ENCODE assay signal across 1 mouse cellular context in the genomic region with DNA sequence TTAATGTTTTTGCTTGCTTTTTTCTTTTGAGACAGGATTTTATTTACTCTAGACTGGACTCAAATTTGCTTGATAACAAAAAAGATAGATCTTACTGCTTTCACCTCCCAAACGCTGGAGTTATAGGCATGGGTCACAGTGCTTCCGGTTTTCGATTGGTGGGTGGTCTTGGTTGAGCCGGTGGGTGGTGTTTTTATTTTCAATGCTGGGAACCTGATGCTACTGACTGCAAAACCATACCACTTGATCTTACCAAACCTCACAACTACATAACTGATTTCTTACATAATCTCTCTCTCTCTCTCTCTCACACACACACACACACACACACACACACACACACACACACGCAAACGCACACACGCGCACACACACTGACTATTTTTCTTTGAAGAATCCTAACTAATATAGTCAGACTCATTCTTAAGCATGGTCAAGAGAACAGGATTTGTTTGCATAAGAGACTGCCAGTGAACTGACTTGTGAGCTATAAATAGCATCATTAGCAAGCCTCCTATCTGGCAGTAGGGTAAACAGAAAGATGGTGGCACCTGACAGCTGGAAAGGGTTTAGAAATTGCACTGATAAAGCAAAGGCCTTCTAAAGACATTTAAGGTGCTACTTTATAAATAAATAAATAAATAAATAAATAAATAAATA.
TF ChIP-seq lines count a peak whose summit lies in the region.

No protein-coding gene starts in this region.

TF ChIP-seq in CH12.LX, 34 proteins besides CTCF, POLR2A, EP300 and RAD21 (continued from another document):
- TF ChIP-seq JUN (IDR thresholded peaks at IDR 0.05; ENCODE audit: insufficient read depth, low read depth, low read length): peak; percentile 21; the same call in 1 of the 2 replicates
- no peak for TF ChIP-seq UBTF (IDR thresholded peaks at IDR 0.05; ENCODE audit: low read depth, low read length)
- TF ChIP-seq MXI1 (IDR thresholded peaks at IDR 0.05; ENCODE audit: low read depth, low read length): peak; percentile 50; the same call in 1 of the 2 replicates
- no peak for TF ChIP-seq ZNF384 (IDR thresholded peaks at IDR 0.05; ENCODE audit: low read depth, low read length)
- 0 out of 2 replicates have a peak, but pooled peaks have one; percentile 50 for TF ChIP-seq MAZ (IDR thresholded peaks at IDR 0.05; ENCODE audit: low read depth, low read length)
- peak; percentile 14; the same call in 1 of the 2 replicates for TF ChIP-seq BHLHE40 (IDR thresholded peaks at IDR 0.05; ENCODE audit: low read depth, low read length)
- TF ChIP-seq MAFK (IDR thresholded peaks at IDR 0.05; ENCODE audit: insufficient replicate concordance, low read length): no peak
- no peak for TF ChIP-seq TBP (conservative IDR thresholded peaks at IDR 0.05; ENCODE audit: low read depth, low read length)
- TF ChIP-seq E2F4 (IDR thresholded peaks at IDR 0.05; ENCODE audit: insufficient replicate concordance, low read depth, low read length): no peak
- no peak for TF ChIP-seq HCFC1 (IDR thresholded peaks at IDR 0.05; ENCODE audit: low read depth, low read length)
- no peak for TF ChIP-seq ZC3H11A (IDR thresholded peaks at IDR 0.05; ENCODE audit: low read depth, low read length)
- peak; percentile 55; the same call in 1 of the 2 replicates for TF ChIP-seq ETS1 (conservative IDR thresholded peaks at IDR 0.05; ENCODE audit: low read depth, low read length)
